Mouse (Mus musculus): ENCODE data around the gene Commd7.

- TF ChIP-seq GATA1 (IDR thresholded peaks at IDR 0.05; ENCODE audit: borderline replicate concordance, low read length) (no peak), FLI1 (IDR thresholded peaks at IDR 0.05; ENCODE audit: low read length) (no peak)
Measured at GRCm38 (mm10) chr2:153573101-153573500, 59.5 kb downstream of the Commd7 start.

All from megakaryocyte, embryonic 14.5 days (primary cell).